Mouse (Mus musculus): ENCODE measurements around the gene Bcl2l11. TPM values are rescaled to one million over a fixed set of nuclear protein-coding genes. Genes with fewer than 3 reads are reported as not detected.

Gene Bcl2l11
- polyA plus RNA-seq (2015; fragmentation: Nextera tagmentation; extraction: Ambion mirVana), result 28.7 and 29.8 TPM in 2 replicates

GRCm38 (mm10) chr2:128125635-128126470, at the start of gene Bcl2l11:
TSS of gene Bcl2l11 (plus strand) at chr2:128126038.
- Histone ChIP-seq H3K4me2 (peak within 1 kb of the TSS; percentile 97), H3K27me3 (peaks cover 37% of the 10 kb centered on the region), H3K4me3 (replicated peaks) (peak within 1 kb of the TSS; percentile 77), H3K36me3 (peaks cover 23% of the 10 kb centered on the region), H3K4me1 (peaks cover 59% of the 10 kb centered on the region), H3K27ac (peak within 1 kb of the TSS; percentile 92), H3K9me3 (replicated peaks) (no peaks in the 10 kb centered on the region), H3K9ac (peak within 1 kb of the TSS; percentile 71)
- peak; percentile 87 for ATAC-seq (replicated peaks; ENCODE audit: low FRiP score)
- under 1% methylated on average over 60 of the region's 76 CpGs for WGBS

GRCm38 (mm10) chr2:128076936-128077335, 48.9 kb upstream of the Bcl2l11 start:
- H3K9me3 ChIP-seq (replicated peaks), result no peaks in the 10 kb centered on the region
- WGBS, result 84% methylated on average over 4 of the region's 4 CpGs
- H3K27ac ChIP-seq, result no peak overlapping the region
- H3K9ac ChIP-seq, result no peak overlapping the region
- H3K36me3 ChIP-seq, result no peaks in the 10 kb centered on the region
- H3K4me3 ChIP-seq (replicated peaks), result no peak overlapping the region
- no peak for ATAC-seq (replicated peaks; ENCODE audit: low FRiP score)
- H3K4me2 ChIP-seq, result no peak overlapping the region
- H3K27me3 ChIP-seq, result 0 out of 2 replicates have a peak, but pooled peaks cover 7% of the 10 kb centered on the region
- no peaks in the 10 kb centered on the region for H3K4me1 ChIP-seq

GRCm38 (mm10) chr2:128078859-128079258, 47.0 kb upstream of the Bcl2l11 start:
- Histone ChIP-seq H3K36me3 (no peaks in the 10 kb centered on the region), H3K4me3 (replicated peaks) (no peak overlapping the region)

GRCm38 (mm10) chr2:128079316-128079715, 46.5 kb upstream of the Bcl2l11 start:
- Histone ChIP-seq H3K36me3 (no peaks in the 10 kb centered on the region), H3K9me3 (replicated peaks) (no peaks in the 10 kb centered on the region), H3K27ac (no peak overlapping the region), H3K9ac (no peak overlapping the region), H3K27me3 (0 out of 2 replicates have a peak, but pooled peaks cover 7% of the 10 kb centered on the region), H3K4me3 (replicated peaks) (no peak overlapping the region), H3K4me2 (no peak overlapping the region), H3K4me1 (peaks cover 6% of the 10 kb centered on the region)
- WGBS, result 75% methylated on average over 6 of the region's 6 CpGs
- ATAC-seq (replicated peaks; ENCODE audit: low FRiP score), result no peak

More at GRCm38 (mm10) chr2:128078859-128079258, 47.0 kb upstream of the Bcl2l11 start:
- Histone ChIP-seq H3K4me2 (no peak overlapping the region), H3K9ac (no peak overlapping the region), H3K27ac (no peak overlapping the region), H3K4me1 (peaks cover 3% of the 10 kb centered on the region; the same call in 1 of the 2 replicates), H3K27me3 (0 out of 2 replicates have a peak, but pooled peaks cover 7% of the 10 kb centered on the region), H3K9me3 (replicated peaks) (no peaks in the 10 kb centered on the region)
- WGBS, result 36% methylated on average over 5 of the region's 5 CpGs
- ATAC-seq (replicated peaks; ENCODE audit: low FRiP score), result no peak; the same call in 1 of the 2 replicates

GRCm38 (mm10) chr2:128083844-128084243, 42.0 kb upstream of the Bcl2l11 start:
- Histone ChIP-seq H3K9me3 (replicated peaks) (no peaks in the 10 kb centered on the region), H3K4me3 (replicated peaks) (no peak overlapping the region), H3K9ac (no peak overlapping the region), H3K4me1 (peaks cover 27% of the 10 kb centered on the region), H3K27me3 (peaks cover 17% of the 10 kb centered on the region; the same call in 1 of the 2 replicates), H3K27ac (peak overlapping the region; percentile 57), H3K36me3 (no peaks in the 10 kb centered on the region), H3K4me2 (no peak overlapping the region)
- WGBS, result 7% methylated on average over 3 of the region's 3 CpGs
- peak; percentile 43; the same call in 1 of the 2 replicates for ATAC-seq (replicated peaks; ENCODE audit: low FRiP score)

GRCm38 (mm10) chr2:128084607-128085006, 41.2 kb upstream of the Bcl2l11 start:
- H3K9ac ChIP-seq, result no peak overlapping the region
- no peaks in the 10 kb centered on the region for H3K9me3 ChIP-seq (replicated peaks)
- peaks cover 27% of the 10 kb centered on the region for H3K4me1 ChIP-seq
- H3K27ac ChIP-seq, result no peak overlapping the region
- 67% methylated on average over 5 of the region's 5 CpGs for WGBS
- H3K36me3 ChIP-seq, result no peaks in the 10 kb centered on the region
- H3K4me3 ChIP-seq (replicated peaks), result no peak overlapping the region
- H3K4me2 ChIP-seq, result no peak overlapping the region
- no peak for ATAC-seq (replicated peaks; ENCODE audit: low FRiP score)
- H3K27me3 ChIP-seq, result peaks cover 13% of the 10 kb centered on the region; the same call in 1 of the 2 replicates

GRCm38 (mm10) chr2:128085481-128085880, 40.4 kb upstream of the Bcl2l11 start:
- Histone ChIP-seq H3K9me3 (replicated peaks) (no peaks in the 10 kb centered on the region), H3K4me3 (replicated peaks) (no peak overlapping the region), H3K9ac (no peak overlapping the region), H3K27ac (no peak overlapping the region), H3K4me2 (no peak overlapping the region), H3K4me1 (peaks cover 27% of the 10 kb centered on the region), H3K36me3 (no peaks in the 10 kb centered on the region), H3K27me3 (peaks cover 9% of the 10 kb centered on the region; the same call in 1 of the 2 replicates)
- WGBS, result 97% methylated on average over 1 of the region's 1 CpGs
- ATAC-seq (replicated peaks; ENCODE audit: low FRiP score), result no peak

- Histone ChIP-seq H3K27ac (peak overlapping the region; percentile 57), H3K4me1 (peaks cover 34% of the 10 kb centered on the region), H3K4me3 (replicated peaks) (no peak overlapping the region), H3K36me3 (no peaks in the 10 kb centered on the region), H3K27me3 (peaks cover 9% of the 10 kb centered on the region; the same call in 1 of the 2 replicates), H3K9me3 (replicated peaks) (no peaks in the 10 kb centered on the region), H3K9ac (no peak overlapping the region), H3K4me2 (0 out of 2 replicates have a peak overlapping the region, but pooled peaks have one; percentile 5)
- ATAC-seq (replicated peaks; ENCODE audit: low FRiP score), result no peak
- 24% methylated on average over 14 of the region's 14 CpGs for WGBS
Measured at GRCm38 (mm10) chr2:128086301-128086886, 39.4 kb upstream of the Bcl2l11 start.

GRCm38 (mm10) chr2:128086996-128087526, 38.8 kb upstream of the Bcl2l11 start:
- H3K27ac ChIP-seq, result 0 out of 2 replicates have a peak overlapping the region, but pooled peaks have one; percentile 46
- H3K4me2 ChIP-seq, result no peak overlapping the region
- H3K27me3 ChIP-seq, result peaks cover 9% of the 10 kb centered on the region; the same call in 1 of the 2 replicates
- H3K9ac ChIP-seq, result no peak overlapping the region
- WGBS, result 42% methylated on average over 7 of the region's 7 CpGs
- ATAC-seq (replicated peaks; ENCODE audit: low FRiP score), result no peak
- no peaks in the 10 kb centered on the region for H3K9me3 ChIP-seq (replicated peaks)
- peaks cover 40% of the 10 kb centered on the region for H3K4me1 ChIP-seq
- H3K4me3 ChIP-seq (replicated peaks), result no peak overlapping the region
- no peaks in the 10 kb centered on the region for H3K36me3 ChIP-seq

- ATAC-seq (replicated peaks; ENCODE audit: low FRiP score), result no peak
- H3K4me3 ChIP-seq (replicated peaks), result no peak overlapping the region
- H3K27ac ChIP-seq, result 0 out of 2 replicates have a peak overlapping the region, but pooled peaks have one; percentile 20
- no peak overlapping the region for H3K4me2 ChIP-seq
- no peaks in the 10 kb centered on the region for H3K36me3 ChIP-seq
- no peaks in the 10 kb centered on the region for H3K9me3 ChIP-seq (replicated peaks)
- no peak overlapping the region for H3K9ac ChIP-seq
- peaks cover 47% of the 10 kb centered on the region for H3K4me1 ChIP-seq
- peaks cover 9% of the 10 kb centered on the region; the same call in 1 of the 2 replicates for H3K27me3 ChIP-seq
- 77% methylated on average over 8 of the region's 8 CpGs for WGBS
Measured at GRCm38 (mm10) chr2:128087798-128088545, 37.9 kb upstream of the Bcl2l11 start.

GRCm38 (mm10) chr2:128090283-128090885, 35.5 kb upstream of the Bcl2l11 start:
- WGBS, result 91% methylated on average over 6 of the region's 6 CpGs
- no peak overlapping the region for H3K9ac ChIP-seq
- peaks cover 55% of the 10 kb centered on the region for H3K4me1 ChIP-seq
- no peak overlapping the region for H3K27ac ChIP-seq
- H3K4me2 ChIP-seq, result no peak overlapping the region
- ATAC-seq (replicated peaks; ENCODE audit: low FRiP score), result no peak
- H3K36me3 ChIP-seq, result no peaks in the 10 kb centered on the region
- H3K4me3 ChIP-seq (replicated peaks), result no peak overlapping the region
- peaks cover 1% of the 10 kb centered on the region; the same call in 1 of the 2 replicates for H3K27me3 ChIP-seq
- H3K9me3 ChIP-seq (replicated peaks), result no peaks in the 10 kb centered on the region
